Mouse (Mus musculus) intestine, embryonic 15.5 days (tissue): ENCODE data around the gene Gnb5. TPM values are rescaled to one million over a fixed set of nuclear protein-coding genes. Genes with fewer than 3 reads are reported as not detected.

ENCODE experiments used
- ATAC-seq: fragments of 200-750 bp; cut with Nextera tagmentation; 2 replicates; pipeline ENCODE4 v1.8.0; 2017; ENCODE audit warnings: moderate TSS enrichment, moderate library complexity
- H3K27ac ChIP-seq: fragments of 300-500 bp; sonication (generic); 2 replicates; pipeline ENCODE4 v1.5.1; 2015; ENCODE audit warnings: mild to moderate bottlenecking, inconsistent platforms
- H3K27me3 ChIP-seq: fragments of 300-500 bp; sonication (generic); replicated peaks from 2 replicates; pipeline ENCODE4 v1.6.1; 2015; ENCODE audit warnings: inconsistent platforms
- H3K36me3 ChIP-seq: fragments of 300-500 bp; sonication (generic); 2 replicates; pipeline ENCODE4 v1.6.1; 2015; ENCODE audit warnings: inconsistent platforms
- H3K4me1 ChIP-seq: fragments of 300-500 bp; sonication (generic); replicated peaks from 2 replicates; pipeline ENCODE4 v1.6.1; 2015; ENCODE audit warnings: inconsistent platforms
- H3K4me2 ChIP-seq: fragments of 300-500 bp; sonication (generic); replicated peaks from 2 replicates; pipeline ENCODE4 v1.6.1; 2015; ENCODE audit warnings: mild to moderate bottlenecking, inconsistent platforms
- H3K4me3 ChIP-seq: fragments of 300-500 bp; sonication (generic); replicated peaks from 2 replicates; pipeline ENCODE4 v1.5.1; 2015; ENCODE audit warnings: inconsistent platforms
- H3K9ac ChIP-seq: fragments of 300-500 bp; sonication (generic); 2 replicates; pipeline ENCODE4 v1.6.1; 2015; ENCODE audit warnings: inconsistent platforms
- H3K9me3 ChIP-seq: fragments of 300-500 bp; sonication (generic); 2 replicates; pipeline ENCODE4 v1.6.1; 2016; ENCODE audit warnings: inconsistent platforms
- WGBS: fragments of 180-500 bp; shearing (Covaris S2); methylation state at CpG from one replicate; pipeline ENCODE4 v1.1.7; 2015; 5-methylcytosine and 5-hydroxymethylcytosine counted together
- polyA plus RNA-seq: library from polyadenylated mRNA; unstranded; fragments of >200 nt; fragmentation: Nextera tagmentation; extraction: Ambion mirVana; gene quantifications from 2 replicates; pipeline ENCODE4 v1.2.1, GENCODE M21; 2015

Gene Gnb5
- polyA plus RNA-seq, 1 experiment from 2014 or later = 20.3 TPM

DNA sequence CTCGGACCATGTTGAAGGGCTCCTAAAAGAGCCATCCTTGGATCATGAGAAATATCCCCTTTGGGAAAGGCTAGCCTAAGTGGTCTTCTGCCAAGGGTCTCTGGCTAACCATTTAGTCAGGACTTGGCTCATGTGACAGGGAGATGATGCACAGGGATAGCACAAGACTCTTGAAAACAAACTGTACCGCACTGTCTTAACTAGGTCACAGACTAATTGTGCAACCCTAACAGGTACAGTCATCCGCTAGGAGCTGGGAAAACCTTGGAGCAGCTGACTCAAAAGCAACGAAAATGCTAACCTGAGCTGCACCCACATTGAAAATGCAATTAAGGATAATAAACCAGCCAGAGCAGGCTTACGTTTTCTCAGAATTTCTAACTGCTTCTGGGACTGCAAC lies 60.1 kb downstream of the Gnb5 start:
- Histone ChIP-seq H3K9me3 (no peaks in the 10 kb centered on the region), H3K27ac (no peak overlapping the region), H3K9ac (no peak overlapping the region), H3K4me1 (no peaks in the 10 kb centered on the region), H3K36me3 (no peaks in the 10 kb centered on the region), H3K4me2 (no peak overlapping the region), H3K4me3 (no peak overlapping the region), H3K27me3 (no peaks in the 10 kb centered on the region)
- WGBS = 56% methylated on average over 5 of the region's 5 CpGs
- no peak; the same call in 1 of the 2 replicates for ATAC-seq

DNA sequence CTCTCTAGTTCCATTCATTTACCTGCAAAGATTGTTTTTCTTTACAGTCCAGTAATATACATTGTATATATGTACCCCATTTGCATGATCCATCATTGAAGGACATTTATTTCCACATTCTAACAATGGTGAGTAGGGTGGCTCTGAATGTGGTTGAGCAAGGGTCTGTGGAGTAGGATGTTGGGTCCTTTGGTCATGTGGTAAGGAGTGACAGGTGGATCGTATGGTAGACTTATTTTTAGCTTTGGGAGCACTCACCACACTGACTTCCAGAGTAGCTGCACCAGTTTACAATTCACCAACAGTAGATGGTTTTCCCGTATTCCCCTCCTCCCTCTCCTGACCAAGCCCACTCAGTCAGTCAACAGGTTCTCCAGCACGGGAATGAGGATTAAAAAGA lies 62.7 kb downstream of the Gnb5 start:
- no peak for ATAC-seq
- Histone ChIP-seq H3K9me3 (no peaks in the 10 kb centered on the region), H3K4me3 (no peak overlapping the region), H3K27me3 (no peaks in the 10 kb centered on the region), H3K4me2 (no peak overlapping the region), H3K4me1 (no peaks in the 10 kb centered on the region), H3K9ac (no peak overlapping the region), H3K36me3 (no peaks in the 10 kb centered on the region), H3K27ac (no peak overlapping the region)
- WGBS = 72% methylated on average over 3 of the region's 3 CpGs

DNA sequence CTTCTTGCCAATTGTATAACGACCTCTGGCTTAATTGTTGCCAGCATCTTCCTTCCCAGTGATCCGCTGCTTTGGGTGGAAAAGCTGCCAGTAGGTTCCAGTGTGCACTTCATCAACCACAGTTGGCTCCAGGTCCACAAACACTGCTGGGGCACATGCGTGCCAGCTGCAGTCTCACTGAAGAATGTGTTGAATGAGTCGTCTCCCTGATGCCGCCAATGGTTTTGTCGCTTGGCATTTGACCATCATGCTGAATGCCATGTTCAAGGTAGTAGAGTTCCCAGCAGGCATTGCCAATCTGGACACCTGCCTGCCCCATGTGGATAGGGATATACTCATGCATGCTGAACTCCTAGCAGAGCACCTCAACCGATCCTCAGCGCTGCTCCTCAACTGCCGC lies 69.5 kb downstream of the Gnb5 start:
- Histone ChIP-seq H3K27me3 (no peaks in the 10 kb centered on the region), H3K9me3 (no peaks in the 10 kb centered on the region), H3K9ac (no peak overlapping the region), H3K4me3 (no peak overlapping the region), H3K27ac (no peak overlapping the region), H3K36me3 (no peaks in the 10 kb centered on the region), H3K4me2 (no peak overlapping the region), H3K4me1 (no peaks in the 10 kb centered on the region)
- 94% methylated on average over 9 of the region's 9 CpGs for WGBS
- ATAC-seq = no peak

DNA sequence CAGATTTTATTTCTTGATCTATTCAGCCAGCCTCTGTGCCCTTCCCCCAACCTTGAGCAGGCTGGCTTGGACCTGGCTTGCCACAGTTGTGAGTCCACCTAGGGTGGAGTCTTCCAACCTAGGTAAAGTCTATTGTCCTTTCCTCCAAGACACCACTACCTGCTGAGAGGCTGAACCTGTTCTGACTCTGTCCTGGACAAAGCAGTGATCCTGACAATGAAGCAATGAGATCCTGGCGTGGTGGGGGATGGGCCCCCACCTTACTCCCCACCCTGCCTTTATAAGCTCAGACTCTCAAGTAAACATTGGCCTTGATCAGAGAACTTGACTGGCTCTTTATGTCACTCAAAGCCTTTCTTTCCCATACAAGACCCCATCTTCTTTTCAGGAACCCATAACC lies 70.3 kb downstream of the Gnb5 start:
- H3K36me3 ChIP-seq = no peaks in the 10 kb centered on the region
- no peaks in the 10 kb centered on the region for H3K4me1 ChIP-seq
- no peak for ATAC-seq
- H3K9me3 ChIP-seq = no peaks in the 10 kb centered on the region
- WGBS = 58% methylated on average over 1 of the region's 1 CpGs
- H3K4me2 ChIP-seq = no peak overlapping the region
- no peak overlapping the region for H3K4me3 ChIP-seq
- H3K27ac ChIP-seq = no peak overlapping the region
- no peaks in the 10 kb centered on the region for H3K27me3 ChIP-seq
- H3K9ac ChIP-seq = no peak overlapping the region

DNA sequence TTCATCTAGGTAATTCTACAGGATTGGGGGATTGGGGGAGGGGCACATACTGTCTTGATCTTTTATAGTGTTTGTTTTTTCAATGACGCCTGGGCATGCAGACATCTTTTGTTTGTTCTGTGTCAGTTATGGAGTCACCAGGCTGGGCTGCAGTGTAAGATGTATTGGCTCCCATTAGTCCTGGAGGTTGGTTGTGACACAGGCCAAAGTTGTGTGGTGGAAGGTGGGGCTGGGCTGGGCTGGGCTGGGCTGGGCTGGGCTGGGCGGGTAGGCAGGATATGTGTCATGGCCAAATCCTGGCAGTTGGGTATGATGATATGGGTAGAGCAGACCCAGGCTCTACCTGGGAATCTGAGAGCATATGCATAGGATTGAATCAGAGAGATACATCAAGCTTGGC lies 72.7 kb downstream of the Gnb5 start:
- H3K36me3 ChIP-seq = no peaks in the 10 kb centered on the region
- no peaks in the 10 kb centered on the region for H3K27me3 ChIP-seq
- no peak overlapping the region for H3K4me3 ChIP-seq
- H3K4me1 ChIP-seq = no peaks in the 10 kb centered on the region
- H3K27ac ChIP-seq = no peak overlapping the region
- no peaks in the 10 kb centered on the region for H3K9me3 ChIP-seq
- 74% methylated on average over 2 of the region's 2 CpGs for WGBS
- no peak overlapping the region for H3K4me2 ChIP-seq
- ATAC-seq = no peak
- no peak overlapping the region for H3K9ac ChIP-seq

- Histone ChIP-seq H3K9ac (no peak overlapping the region), H3K27me3 (no peaks in the 10 kb centered on the region), H3K9me3 (no peaks in the 10 kb centered on the region), H3K36me3 (0 out of 2 replicates have a peak, but pooled peaks cover 3% of the 10 kb centered on the region), H3K4me2 (no peak overlapping the region), H3K4me3 (no peak overlapping the region), H3K27ac (no peak overlapping the region), H3K4me1 (no peaks in the 10 kb centered on the region)
- 87% methylated on average over 14 of the region's 14 CpGs for WGBS
- ATAC-seq = no peak
Measured at GRCm38 (mm10) chr9:75382825-75383224, 76.7 kb downstream of the Gnb5 start.

DNA sequence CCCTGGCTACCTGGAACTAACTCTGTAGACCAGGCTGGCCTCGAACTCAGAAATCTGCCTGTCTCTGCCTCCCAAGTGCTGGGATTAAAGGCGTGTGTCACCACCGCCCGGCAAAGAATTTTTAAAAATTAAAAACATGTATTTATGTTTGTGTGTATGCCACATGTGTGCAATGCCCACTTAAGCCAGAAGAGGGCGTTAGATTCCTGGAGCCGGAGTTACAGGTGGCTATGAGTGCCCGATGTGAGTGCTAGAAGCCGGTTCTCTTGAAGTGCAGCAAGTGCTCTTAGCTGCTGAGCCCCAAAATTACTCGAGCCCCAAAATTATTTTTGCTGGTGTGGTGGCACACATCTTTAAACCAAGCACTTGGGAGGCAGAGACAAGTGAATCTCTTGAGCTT lies 77.7 kb downstream of the Gnb5 start:
- Histone ChIP-seq H3K27ac (no peak overlapping the region), H3K4me1 (no peaks in the 10 kb centered on the region), H3K9ac (no peak overlapping the region), H3K36me3 (peaks cover 5% of the 10 kb centered on the region; the same call in 1 of the 2 replicates), H3K4me2 (no peak overlapping the region), H3K4me3 (no peak overlapping the region), H3K27me3 (no peaks in the 10 kb centered on the region), H3K9me3 (no peaks in the 10 kb centered on the region)
- 82% methylated on average over 9 of the region's 9 CpGs for WGBS
- no peak for ATAC-seq

DNA sequence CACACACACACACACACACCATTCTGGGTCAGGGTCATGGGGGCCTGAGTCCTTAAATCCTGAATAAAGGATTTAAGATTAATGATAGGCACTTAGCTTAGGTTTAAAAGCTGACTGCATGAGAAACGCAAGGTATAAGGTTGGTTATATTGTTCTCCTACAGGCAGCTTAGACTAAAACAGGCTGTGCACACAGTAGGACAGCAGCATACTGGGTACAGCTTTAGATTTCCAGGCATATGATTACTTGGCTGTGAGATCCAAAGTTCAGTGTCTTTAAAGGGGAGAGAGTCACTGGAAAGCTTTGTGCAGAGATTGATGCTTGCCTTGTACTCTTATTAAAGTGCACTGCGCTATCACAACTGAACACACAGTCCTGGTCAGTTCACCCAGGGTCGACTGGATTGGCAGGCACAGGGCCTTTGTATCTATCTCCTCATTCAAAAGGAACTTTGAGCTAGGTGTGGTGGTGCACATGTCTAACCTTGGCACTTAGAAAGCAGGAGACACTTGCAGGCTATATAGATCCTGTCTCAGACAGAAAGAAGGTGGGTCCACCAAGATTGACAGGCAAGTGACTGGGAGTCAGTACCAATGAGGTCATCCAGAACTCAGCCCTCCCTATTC lies 78.4 kb downstream of the Gnb5 start:
- H3K9ac ChIP-seq = no peak overlapping the region
- WGBS = 78% methylated on average over 3 of the region's 3 CpGs
- H3K27me3 ChIP-seq = no peaks in the 10 kb centered on the region
- no peaks in the 10 kb centered on the region for H3K9me3 ChIP-seq
- ATAC-seq = peak; percentile 85
- H3K27ac ChIP-seq = no peak overlapping the region
- no peaks in the 10 kb centered on the region for H3K4me1 ChIP-seq
- peaks cover 12% of the 10 kb centered on the region; the same call in 1 of the 2 replicates for H3K36me3 ChIP-seq
- H3K4me3 ChIP-seq = no peak overlapping the region
- H3K4me2 ChIP-seq = no peak overlapping the region

- no peaks in the 10 kb centered on the region for H3K4me1 ChIP-seq
- no peak overlapping the region for H3K27ac ChIP-seq
- no peaks in the 10 kb centered on the region for H3K27me3 ChIP-seq
- H3K9ac ChIP-seq = no peak overlapping the region
- H3K4me3 ChIP-seq = no peak overlapping the region
- 0 out of 2 replicates have a peak, but pooled peaks have one; percentile 20 for ATAC-seq
- 84% methylated on average over 9 of the region's 9 CpGs for WGBS
- H3K4me2 ChIP-seq = no peak overlapping the region
- no peaks in the 10 kb centered on the region for H3K9me3 ChIP-seq
- H3K36me3 ChIP-seq = peaks cover 16% of the 10 kb centered on the region; the same call in 1 of the 2 replicates
Measured at GRCm38 (mm10) chr9:75385218-75385974, 79.3 kb downstream of the Gnb5 start.

DNA sequence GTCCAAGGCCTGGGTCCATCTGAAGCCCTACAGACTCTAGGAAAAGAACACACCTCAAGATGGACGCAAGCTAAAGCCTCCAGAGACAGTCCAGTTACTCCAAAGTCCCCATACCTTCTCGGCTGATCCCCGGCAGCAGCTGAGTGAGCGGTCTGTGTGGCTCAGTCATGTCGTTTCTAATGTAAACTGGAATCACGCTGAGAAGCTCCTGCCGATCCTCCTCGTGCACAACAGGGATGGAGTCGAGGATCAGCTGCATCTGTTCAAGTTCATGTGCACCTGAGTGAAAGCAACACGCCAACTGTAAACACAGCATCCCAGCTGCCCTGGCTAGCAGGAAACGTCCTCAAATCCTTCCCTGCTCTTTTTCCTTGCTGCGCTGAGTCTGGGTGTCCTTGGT lies 87.2 kb downstream of the Gnb5 start:
- H3K4me3 ChIP-seq = no peak overlapping the region
- no peak overlapping the region for H3K27ac ChIP-seq
- H3K27me3 ChIP-seq = no peaks in the 10 kb centered on the region
- H3K4me2 ChIP-seq = no peak overlapping the region
- ATAC-seq = no peak
- peaks cover 23% of the 10 kb centered on the region for H3K36me3 ChIP-seq
- no peak overlapping the region for H3K9ac ChIP-seq
- no peaks in the 10 kb centered on the region for H3K4me1 ChIP-seq
- 74% methylated on average over 12 of the region's 12 CpGs for WGBS
- no peaks in the 10 kb centered on the region for H3K9me3 ChIP-seq

Other genes starting within 250 kb of the Gnb5 start
- gene Myo5a, start 235.3 kb upstream of the Gnb5 start, polyA plus RNA-seq = 7.6 and 7.9 TPM in 2 replicates
- 5.5 and 7.3 TPM in 2 replicates for gene Myo5c, start 74.3 kb upstream of the Gnb5 start, polyA plus RNA-seq
- not detected in 2 replicates for gene Bcl2l10, start 41.5 kb downstream of the Gnb5 start, polyA plus RNA-seq
- gene Mapk6, start 103.7 kb downstream of the Gnb5 start, polyA plus RNA-seq = 47.2 and 55.5 TPM in 2 replicates
- gene Leo1, start 135.2 kb downstream of the Gnb5 start, polyA plus RNA-seq = 32.5 and 35.2 TPM in 2 replicates